Mouse (Mus musculus) neutrophil, adult 83 days (primary cell): ENCODE measurements around the gene Thap11. TPM values are rescaled to one million over a fixed set of nuclear protein-coding genes. Genes with fewer than 3 reads are reported as not detected.

Source experiments
- total RNA-seq, 2 experiments: library from RNA; stranded (reverse); gene quantifications; one replicate each; pipeline ENCODE4 v1.2.4; 2023

Thap11 gene
- 10 to 100 TPM; 35.7 to 39.1 TPM for total RNA-seq

DNA sequence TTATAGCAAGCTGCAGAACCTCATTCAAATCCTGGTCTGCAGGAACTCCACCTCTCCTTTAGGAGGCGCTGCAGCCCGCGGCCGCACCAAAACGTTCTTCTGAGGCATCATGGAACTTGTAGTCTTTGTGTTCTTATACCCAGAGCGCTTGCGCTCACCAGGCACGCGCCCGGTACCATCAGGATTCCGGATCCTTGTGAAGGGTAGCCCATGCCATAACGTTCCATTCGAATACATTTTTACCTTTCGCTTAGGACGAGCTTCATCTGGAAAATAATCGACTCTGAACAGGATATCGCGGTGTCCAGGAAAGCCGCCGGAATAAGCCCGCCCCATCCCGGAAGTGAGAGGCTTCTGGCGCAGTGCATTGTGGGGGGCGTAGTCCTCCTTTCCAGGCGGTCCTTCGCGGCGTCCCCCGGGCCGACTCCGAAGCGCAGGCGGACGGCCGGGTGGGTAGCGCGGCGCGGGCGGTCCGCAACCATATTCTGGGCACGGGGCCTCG lies at the start of gene Thap11:
Thap11 (plus strand) TSS at position 418 of the 502 bp plus-strand sequence.

DNA sequence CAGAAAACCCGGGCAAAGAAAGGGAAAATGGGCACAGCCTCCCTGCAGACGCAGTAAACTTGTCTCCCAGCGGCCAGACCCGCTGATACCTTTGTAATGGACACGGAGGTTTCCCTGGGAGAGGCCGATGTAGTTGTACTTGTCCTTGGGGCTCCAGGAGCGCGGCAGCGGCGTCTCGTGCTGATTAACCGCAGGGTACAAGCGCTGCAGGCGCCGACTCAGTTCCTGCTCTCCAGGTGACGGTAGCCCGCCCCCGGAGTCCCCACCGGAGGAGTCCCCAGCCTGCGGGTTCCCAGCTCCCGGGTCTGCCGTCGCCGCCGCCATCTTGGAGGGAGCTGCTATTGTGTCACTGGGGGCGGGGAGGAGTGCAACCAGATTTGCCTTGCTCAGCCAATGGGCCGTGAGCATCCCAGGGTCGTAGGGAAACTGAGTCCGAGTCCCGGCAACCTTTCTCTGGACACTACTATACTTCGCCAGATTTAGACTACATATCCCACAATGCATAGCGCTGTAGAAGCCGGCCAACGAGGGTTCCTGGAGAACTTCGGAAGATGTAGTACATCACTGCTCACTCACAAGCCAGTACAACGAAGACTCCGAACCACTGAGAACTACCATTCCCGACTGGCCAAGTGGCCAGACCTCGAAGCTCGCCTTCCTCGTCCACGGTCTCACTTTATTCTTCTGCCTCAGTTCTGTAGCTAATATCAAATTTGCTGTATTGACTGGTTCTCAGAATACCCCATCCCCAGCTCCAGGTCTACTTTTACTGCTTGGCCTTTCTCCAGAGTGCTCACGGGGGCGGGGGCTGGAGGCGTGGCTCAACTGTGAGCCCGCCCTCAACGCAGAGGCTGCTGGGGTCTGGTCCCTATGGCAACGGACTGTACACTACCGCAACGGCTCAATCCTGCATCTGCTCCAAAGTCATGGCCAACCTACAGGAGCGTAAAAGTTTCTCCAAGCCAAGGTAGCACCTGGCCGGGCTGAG lies 27.8 kb upstream of the Thap11 start, which contains the start of the genes Ranbp10 and Tsnaxip1:
Ranbp10 (minus strand) TSS at position 490 of the 988 bp plus-strand sequence.
Tsnaxip1 (plus strand) TSS at position 871 of the 988 bp plus-strand sequence.

DNA sequence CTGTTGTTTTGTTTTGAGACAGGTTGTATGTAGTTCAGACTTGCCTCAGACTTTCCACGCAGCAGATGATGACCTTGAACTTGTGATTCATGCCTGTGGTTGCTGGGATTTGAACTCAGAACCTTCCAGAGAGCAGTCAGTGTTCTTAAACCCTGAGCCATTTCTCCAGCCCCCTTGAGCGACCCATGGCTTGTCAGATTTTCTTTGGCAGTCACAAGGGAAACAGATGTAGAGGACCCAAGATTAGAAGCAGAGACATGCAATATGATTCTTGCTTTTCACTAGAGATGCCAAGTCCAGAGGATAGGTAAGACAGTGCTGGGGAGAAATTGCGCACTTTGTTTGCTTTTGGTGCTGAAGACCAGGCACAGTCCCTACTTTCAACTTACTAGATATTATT lies 1.8 kb upstream of the Thap11 start, which contains the start of gene Cenpt:
Cenpt (minus strand) TSS at position 101 of the 400 bp plus-strand sequence.

DNA sequence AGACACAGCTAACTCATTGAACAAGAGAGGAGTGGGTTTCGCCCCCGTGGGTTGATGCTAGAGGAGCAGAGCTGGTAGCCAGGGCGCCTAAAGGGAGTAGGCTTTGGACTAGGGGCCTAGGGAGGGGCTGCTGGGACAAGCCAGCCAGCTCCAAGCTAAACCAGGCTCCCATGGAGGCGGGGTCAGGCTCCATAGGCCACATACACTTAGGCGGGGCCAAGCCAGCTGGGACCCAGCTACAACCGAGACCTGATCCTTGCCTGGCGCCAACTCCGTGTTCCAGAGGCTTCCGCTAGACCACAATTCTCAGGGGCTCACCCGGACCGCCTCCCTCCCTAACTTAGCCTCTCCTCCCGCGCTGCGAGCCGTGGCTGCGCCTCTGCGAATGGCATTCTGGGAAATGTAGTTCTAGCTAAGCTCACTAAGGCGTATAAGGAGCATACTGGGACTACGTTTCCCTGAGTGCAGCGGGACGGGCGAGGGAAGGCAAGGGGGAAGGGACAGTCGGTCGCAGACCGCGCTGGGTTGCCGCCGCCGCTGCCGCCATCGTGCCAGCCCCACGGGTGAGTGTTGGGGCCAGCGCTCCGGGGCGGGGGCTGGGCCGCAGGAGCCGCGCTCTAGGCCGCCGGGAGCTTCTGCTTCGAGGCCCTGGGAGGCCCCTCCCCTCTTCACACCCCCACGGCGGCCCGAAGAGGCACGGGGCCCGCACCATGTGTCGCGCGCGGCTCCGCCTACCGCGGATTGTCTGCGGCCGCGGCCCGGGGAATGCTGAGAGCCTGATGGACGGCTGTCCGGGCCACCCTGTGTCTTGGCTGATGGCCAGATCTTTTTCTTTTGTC lies 5.4 kb downstream of the Thap11 start, which contains the start of gene Nutf2:
Nutf2 (plus strand) TSS at position 438 of the 839 bp plus-strand sequence.

DNA sequence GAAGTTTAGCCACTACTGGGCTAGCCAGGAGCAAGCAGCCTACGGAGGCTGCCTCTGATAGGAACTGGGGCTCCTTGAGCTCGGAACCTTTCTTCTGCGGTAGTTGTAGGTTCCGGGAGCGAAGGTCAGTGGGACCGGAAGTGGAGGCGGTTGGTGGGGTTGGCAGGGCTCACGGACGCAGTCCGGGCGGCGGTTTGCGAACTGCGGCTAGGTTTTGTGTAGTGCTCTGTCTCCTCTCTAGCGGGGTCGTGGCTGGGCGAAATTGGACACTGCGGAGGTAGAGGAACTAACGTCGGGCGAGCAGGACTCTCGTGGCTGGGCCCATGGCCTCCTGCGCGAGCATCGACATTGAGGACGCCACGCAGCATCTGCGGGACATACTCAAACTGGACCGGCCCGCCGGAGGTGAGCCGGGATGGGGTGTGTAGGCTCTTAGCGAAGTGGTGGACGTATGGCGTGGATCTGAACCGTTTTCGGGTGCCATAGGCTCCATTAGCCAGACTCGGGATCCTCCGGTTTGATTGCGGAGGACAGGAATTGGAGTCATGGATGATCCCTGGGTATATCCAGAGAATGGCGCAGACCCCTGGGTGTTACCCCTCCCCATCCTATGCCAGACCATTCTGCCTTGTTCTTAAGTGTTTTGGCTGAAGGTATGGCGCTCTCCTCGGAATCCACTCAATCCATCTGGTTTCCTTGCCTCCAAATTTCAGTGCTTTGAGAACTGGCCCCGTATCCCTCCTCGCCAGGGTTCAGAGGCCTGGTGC lies 26.0 kb downstream of the Thap11 start, which contains the start of gene Edc4:
Edc4 (plus strand) TSS at position 128 of the 767 bp plus-strand sequence.

DNA sequence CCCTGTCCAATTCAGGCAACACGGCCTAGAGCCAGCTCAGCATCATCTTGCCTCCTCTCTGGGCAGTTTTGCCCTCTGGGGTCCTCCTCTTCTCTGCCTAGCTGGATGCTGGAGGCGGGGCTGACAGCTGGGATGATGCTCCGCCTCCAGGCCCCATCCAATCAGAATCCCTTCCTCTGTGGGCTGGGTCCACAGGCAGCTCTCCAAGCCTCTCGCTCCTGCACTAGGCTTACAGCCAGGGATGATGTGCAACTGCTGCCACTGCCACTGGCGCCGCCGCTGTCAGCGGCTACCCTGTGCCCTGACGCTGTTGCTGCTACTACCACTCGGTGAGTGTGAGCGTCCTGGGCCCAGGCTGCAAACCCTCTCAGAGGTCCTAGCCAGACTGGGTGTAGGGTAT lies 38.4 kb downstream of the Thap11 start, which contains the start of gene Nrn1l:
Nrn1l (plus strand) TSS at position 229 of the 400 bp plus-strand sequence.

DNA sequence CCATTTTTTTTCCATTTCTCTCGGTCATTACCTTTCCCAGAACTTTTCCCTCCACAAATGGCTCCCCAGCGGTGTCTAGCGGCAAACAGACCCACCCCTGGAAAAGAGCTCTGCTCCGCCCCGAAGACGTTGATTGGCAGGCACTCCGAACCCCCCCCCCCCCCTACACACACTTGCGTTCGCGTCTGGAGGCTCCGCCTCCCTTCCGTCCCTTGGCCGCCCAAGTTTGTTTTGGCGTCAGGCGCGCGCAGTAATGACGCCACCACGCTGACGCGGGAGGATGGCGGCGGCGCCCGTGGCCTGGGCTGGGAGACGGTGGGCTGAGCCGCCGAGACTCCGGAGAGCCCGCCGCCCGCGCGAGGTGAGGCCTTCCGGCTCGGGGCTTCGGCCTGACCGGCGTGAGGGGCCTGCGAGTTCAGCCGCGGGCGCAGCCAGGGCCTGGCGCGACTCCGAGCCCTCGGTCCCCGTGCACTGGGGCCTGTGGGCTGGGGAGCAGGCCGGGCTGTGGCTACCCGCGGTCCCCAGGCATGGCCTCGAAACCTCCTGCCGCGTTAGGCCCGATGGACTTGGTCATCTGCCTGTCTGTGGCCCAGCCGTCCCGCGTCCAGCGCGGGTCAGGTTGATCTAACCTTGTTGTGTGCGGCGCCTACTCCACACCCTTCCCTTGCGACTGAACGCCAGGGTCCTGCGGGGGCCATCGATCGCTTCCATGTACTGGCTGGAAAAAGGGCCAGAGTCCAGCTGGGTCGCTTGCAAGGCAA lies 45.4 kb downstream of the Thap11 start, which contains the start of gene Pskh1:
Pskh1 (plus strand) TSS at position 262 of the 761 bp plus-strand sequence.

Other genes with a start within 250 kb of the Thap11 start
- gene Ripor1, start 249.9 kb upstream of the Thap11 start, total RNA-seq: 10 to 100 TPM; 16.3 to 18.2 TPM
- gene Ctcf, start 218.6 kb upstream of the Thap11 start, total RNA-seq: 100 to 1,000 TPM in 1 of 2 experiments, 10 to 100 TPM in 1; 89.8 to 102 TPM
- gene Agrp, start 217.7 kb upstream of the Thap11 start, total RNA-seq: under 1 TPM in 1 of 2 experiments, not detected in 1; 0.66 TPM
- gene Carmil2, start 168.9 kb upstream of the Thap11 start, total RNA-seq: 10 to 100 TPM in 1 of 2 experiments, 1 to 10 TPM in 1; 9.1 to 10.2 TPM
- gene Acd, start 154.0 kb upstream of the Thap11 start, total RNA-seq: 10 to 100 TPM; 28.2 to 31.5 TPM
- 1 to 10 TPM; 6.2 to 9.9 TPM for gene Pard6a, start 154.0 kb upstream of the Thap11 start, total RNA-seq
- gene 4933405L10Rik, start 147.5 kb upstream of the Thap11 start, total RNA-seq: not detected
- gene Enkd1, start 146.9 kb upstream of the Thap11 start, total RNA-seq: 10 to 100 TPM in 1 of 2 experiments, 1 to 10 TPM in 1; 8.0 to 10.5 TPM
- gene Gfod2, start 96.5 kb upstream of the Thap11 start, total RNA-seq: 1 to 10 TPM; 1.1 to 1.4 TPM
- 10 to 100 TPM; 23.7 to 27.3 TPM for gene Ranbp10, start 27.8 kb upstream of the Thap11 start, total RNA-seq
- not detected for gene Tsnaxip1, start 27.4 kb upstream of the Thap11 start, total RNA-seq
- gene Cenpt, start 1.9 kb upstream of the Thap11 start, total RNA-seq: 10 to 100 TPM; 15.2 to 21.5 TPM
- gene Nutf2, start 5.4 kb downstream of the Thap11 start, total RNA-seq: 10 to 100 TPM; 15.1 to 22.8 TPM
- 10 to 100 TPM; 36.1 to 38.5 TPM for gene Edc4, start 25.7 kb downstream of the Thap11 start, total RNA-seq
- not detected for gene Nrn1l, start 38.4 kb downstream of the Thap11 start, total RNA-seq
- gene Pskh1, start 45.3 kb downstream of the Thap11 start, total RNA-seq: 10 to 100 TPM; 12.3 TPM
- under 1 TPM; 0.42 to 0.68 TPM for gene Ctrl, start 78.7 kb downstream of the Thap11 start, total RNA-seq
- 10 to 100 TPM; 62.2 to 79.9 TPM for gene Psmb10, start 83.3 kb downstream of the Thap11 start, total RNA-seq
- gene Lcat, start 88.2 kb downstream of the Thap11 start, total RNA-seq: under 1 TPM; 0.51 to 0.59 TPM
- 1 to 10 TPM; 9.6 to 9.8 TPM for gene Slc12a4, start 111.0 kb downstream of the Thap11 start, total RNA-seq
- gene Dpep3, start 124.3 kb downstream of the Thap11 start, total RNA-seq: not detected
- gene Dus2, start 136.2 kb downstream of the Thap11 start, total RNA-seq: 1 to 10 TPM; 7.5 to 9.8 TPM
- gene Dpep2nb, start 150.8 kb downstream of the Thap11 start, total RNA-seq: not detected
- 1 to 10 TPM; 5.3 to 7.1 TPM for gene Ddx28, start 156.8 kb downstream of the Thap11 start, total RNA-seq
- gene Nfatc3, start 203.7 kb downstream of the Thap11 start, total RNA-seq: 10 to 100 TPM; 46.6 to 49.5 TPM